Mouse (Mus musculus) adrenal gland, adult 18-20 months (tissue): Measurements from ENCODE around the gene Serpine3. TPM values are rescaled to one million over a fixed set of nuclear protein-coding genes. Genes with fewer than 3 reads are reported as not detected.

Experiments used
- DNase-seq, 2 experiments: peaks; one replicate each; pipeline ENCODE4 v3.0.0; 2021 to 2022; ENCODE audit warnings: low spot score in 2 of 2
- total RNA-seq, 2 experiments: library from RNA; stranded (reverse); gene quantifications; 1 replicate in 1 of 2; 2 replicates in 1 of 2; pipeline ENCODE4 v1.2.3; 2021

The Serpine3 gene
- total RNA-seq, 2 experiments from 2014 or later, result not detected

- DNase-seq, result no peak
Observed at GRCm38 (mm10) chr14:62735646-62736045, 72.2 kb downstream of the Serpine3 start.

Other genes starting within 250 kb of the Serpine3 start
- 1 to 10 TPM in 1 of 2 experiments, under 1 TPM in 1; 0.54 to 1.6 TPM for gene Gucy1b2, start 207.4 kb upstream of the Serpine3 start, total RNA-seq
- gene Fam124a, start 107.9 kb upstream of the Serpine3 start, total RNA-seq, result 1 to 10 TPM; 2.3 to 2.4 TPM
- not detected for gene Gm4131, start 96.7 kb upstream of the Serpine3 start, total RNA-seq
- 10 to 100 TPM; 34.3 to 44.5 TPM for gene Ints6, start 97.5 kb downstream of the Serpine3 start, total RNA-seq
- 10 to 100 TPM; 20.0 to 33.7 TPM for gene Wdfy2, start 174.0 kb downstream of the Serpine3 start, total RNA-seq